In genomic region chr8:84202466-84202865, GRCm38 (mm10) we compare ENCODE assay signal across 8 mouse cellular contexts. TPM values are rescaled to one million over a fixed set of nuclear protein-coding genes. Genes with fewer than 3 reads are reported as not detected.
DNase-seq lines count a peak whose midpoint lies in the region; ATAC-seq and TF ChIP-seq lines count a peak whose summit lies in the region.

No protein-coding gene starts in this region.

- ATAC-seq in kidney, embryonic 16.5 days (ENCODE audit: low FRiP score, low TSS enrichment), result no peak
- no peak for ATAC-seq in activated CD4-positive, CD25-positive, alpha-beta regulatory T cell, adult 4 months

- 18% methylated on average over 9 of the region's 9 CpGs for WGBS in bone marrow, adult 2 months
- 79% methylated on average over 9 of the region's 9 CpGs for WGBS in heart, embryonic 10.5 days
- WGBS in kidney, embryonic 16.5 days, result 64% methylated on average over 9 of the region's 9 CpGs

- H3K4me3 ChIP-seq in bone marrow, adult 2 months (replicated peaks; ENCODE audit: control insufficient read depth, low read depth, low read length), result peak overlapping the region; percentile 74
- peak overlapping the region; percentile 86 for H3K4me3 ChIP-seq in heart, embryonic 10.5 days
- peak overlapping the region; percentile 75 for H3K4me3 ChIP-seq in kidney, embryonic 16.5 days (ENCODE audit: low read length)

- no peak for TF ChIP-seq CTCF in bone marrow, adult 2 months (IDR thresholded peaks at IDR 0.05; ENCODE audit: control insufficient read depth, insufficient read depth, low read length)

- peak overlapping the region; percentile 78 for H3K4me2 ChIP-seq in kidney, embryonic 16.5 days (replicated peaks; ENCODE audit: low read depth, low read length)

- H3K27ac ChIP-seq in bone marrow, adult 2 months (ENCODE audit: control insufficient read depth, insufficient read depth, low read depth, low read length, poor library complexity), result peak overlapping the region; percentile 94
- peak overlapping the region; percentile 98 for H3K27ac ChIP-seq in heart, embryonic 10.5 days
- peak overlapping the region; percentile 99 for H3K27ac ChIP-seq in kidney, embryonic 16.5 days (ENCODE audit: low read length)

- DNase-seq in left cerebral cortex, adult 18-20 months (ENCODE audit: low spot score in 2 of 2), result peak; percentile 70 to 73
- no peak for DNase-seq in left cerebral cortex, postnatal 14 days (ENCODE audit: low spot score in 2 of 2)
- DNase-seq in heart, embryonic 10.5 days (ENCODE audit: low spot score), result no peak
- DNase-seq in lung, postnatal 25 days (ENCODE audit: low spot score), result peak; percentile 86
- peak; percentile 65 to 69 for DNase-seq in urinary bladder, postnatal 4 days (ENCODE audit: low spot score in 2 of 2)

- peaks cover 11% of the 10 kb centered on the region for H3K4me1 ChIP-seq in bone marrow, adult 2 months (ENCODE audit: control insufficient read depth, insufficient read depth, low read length)
- peaks cover 72% of the 10 kb centered on the region for H3K4me1 ChIP-seq in heart, embryonic 10.5 days
- peaks cover 69% of the 10 kb centered on the region for H3K4me1 ChIP-seq in kidney, embryonic 16.5 days (ENCODE audit: insufficient read depth, low read length)

- peak overlapping the region; percentile 92 for H3K9ac ChIP-seq in kidney, embryonic 16.5 days (replicated peaks; ENCODE audit: low read length)

- no peaks in the 10 kb centered on the region for H3K27me3 ChIP-seq in heart, embryonic 10.5 days (ENCODE audit: insufficient read depth, poor library complexity, severe bottlenecking)
- no peaks in the 10 kb centered on the region for H3K27me3 ChIP-seq in kidney, embryonic 16.5 days (ENCODE audit: insufficient read depth, low read length)

- TF ChIP-seq POLR2A in bone marrow, adult 2 months (IDR thresholded peaks at IDR 0.05; ENCODE audit: borderline replicate concordance, control insufficient read depth, low read depth, low read length), result peak; percentile 56; the same call in 1 of the 2 replicates

- peaks cover 26% of the 10 kb centered on the region for H3K36me3 ChIP-seq in heart, embryonic 10.5 days
- peaks cover 10% of the 10 kb centered on the region; the same call in 1 of the 2 replicates for H3K36me3 ChIP-seq in kidney, embryonic 16.5 days (ENCODE audit: insufficient read depth, low read length)

- no peaks in the 10 kb centered on the region for H3K9me3 ChIP-seq in heart, embryonic 10.5 days
- H3K9me3 ChIP-seq in kidney, embryonic 16.5 days (ENCODE audit: low read length), result no peaks in the 10 kb centered on the region

- intact Hi-C loops in left cerebral cortex, postnatal 14 days (cut with DNase I), result no loop called here

RNA-seq across cellular contexts. Expression of gene Nanos3, which starts 17.4 kb away (rescaled TPM):
- total RNA-seq in left cerebral cortex, adult 18-20 months (2021), result 1 to 10 TPM in 1 of 2 experiments, under 1 TPM in 1; 0.70 to 2.0 TPM
- 1 to 10 TPM; 2.7 to 4.6 TPM for total RNA-seq in left cerebral cortex, postnatal 14 days (2021)
- 3.0 TPM in 1 of 2 replicates, not detected in the other for polyA plus RNA-seq in bone marrow, adult 2 months (2011; ENCODE audit: insufficient read depth, insufficient read length, low replicate concordance, missing spikeins)
- 1.2 and 2.3 TPM in 2 replicates for polyA plus RNA-seq in heart, embryonic 10.5 days (2016; fragmentation: Nextera tagmentation; extraction: Ambion mirVana)
- polyA plus RNA-seq in kidney, embryonic 16.5 days (2015; fragmentation: Nextera tagmentation; extraction: Ambion mirVana), result 2.6 and 3.1 TPM in 2 replicates
- 1 to 10 TPM in 1 of 2 experiments, not detected in 1; 1.1 TPM for polyA plus RNA-seq in activated CD4-positive, CD25-positive, alpha-beta regulatory T cell, adult 4 months (2017; shearing (Covaris generic))

RNA-seq across cellular contexts. Expression of gene Zswim4, which starts 34.4 kb away (rescaled TPM):
- total RNA-seq in left cerebral cortex, adult 18-20 months (2021), result 10 to 100 TPM; 16.8 to 19.1 TPM
- 10 to 100 TPM; 14.1 to 15.0 TPM for total RNA-seq in left cerebral cortex, postnatal 14 days (2021)
- 2.0 and 4.0 TPM in 2 replicates for polyA plus RNA-seq in bone marrow, adult 2 months (2011; ENCODE audit: insufficient read depth, insufficient read length, low replicate concordance, missing spikeins)
- 14.4 and 17.5 TPM in 2 replicates for polyA plus RNA-seq in heart, embryonic 10.5 days (2016; fragmentation: Nextera tagmentation; extraction: Ambion mirVana)
- polyA plus RNA-seq in kidney, embryonic 16.5 days (2015; fragmentation: Nextera tagmentation; extraction: Ambion mirVana), result 18.3 and 18.5 TPM in 2 replicates
- polyA plus RNA-seq in activated CD4-positive, CD25-positive, alpha-beta regulatory T cell, adult 4 months (2017; shearing (Covaris generic)), result 1 to 10 TPM; 3.1 to 5.5 TPM

RNA-seq across cellular contexts. Expression of gene D8Ertd738e, which starts 47.1 kb away (rescaled TPM):
- 100 to 1,000 TPM; 136 to 146 TPM for total RNA-seq in left cerebral cortex, adult 18-20 months (2021)
- total RNA-seq in left cerebral cortex, postnatal 14 days (2021), result 100 to 1,000 TPM; 140 to 144 TPM
- 101 and 196 TPM in 2 replicates for polyA plus RNA-seq in bone marrow, adult 2 months (2011; ENCODE audit: insufficient read depth, insufficient read length, low replicate concordance, missing spikeins)
- 353 and 374 TPM in 2 replicates for polyA plus RNA-seq in heart, embryonic 10.5 days (2016; fragmentation: Nextera tagmentation; extraction: Ambion mirVana)
- polyA plus RNA-seq in kidney, embryonic 16.5 days (2015; fragmentation: Nextera tagmentation; extraction: Ambion mirVana), result 321 and 330 TPM in 2 replicates
- polyA plus RNA-seq in activated CD4-positive, CD25-positive, alpha-beta regulatory T cell, adult 4 months (2017; shearing (Covaris generic)), result 100 to 1,000 TPM; 382 to 385 TPM

RNA-seq across cellular contexts. Expression of gene 4930432K21Rik, which starts 54.6 kb away (rescaled TPM):
- 1 to 10 TPM; 2.0 to 3.1 TPM for total RNA-seq in left cerebral cortex, adult 18-20 months (2021)
- 1 to 10 TPM; 1.5 to 3.5 TPM for total RNA-seq in left cerebral cortex, postnatal 14 days (2021)
- not detected in 2 replicates for polyA plus RNA-seq in bone marrow, adult 2 months (2011; ENCODE audit: insufficient read depth, insufficient read length, low replicate concordance, missing spikeins)
- 0.79 and 1.5 TPM in 2 replicates for polyA plus RNA-seq in heart, embryonic 10.5 days (2016; fragmentation: Nextera tagmentation; extraction: Ambion mirVana)
- polyA plus RNA-seq in kidney, embryonic 16.5 days (2015; fragmentation: Nextera tagmentation; extraction: Ambion mirVana), result 1.7 and 1.9 TPM in 2 replicates
- 1 to 10 TPM in 1 of 2 experiments, under 1 TPM in 1; 0.40 to 1.2 TPM for polyA plus RNA-seq in activated CD4-positive, CD25-positive, alpha-beta regulatory T cell, adult 4 months (2017; shearing (Covaris generic))

RNA-seq across cellular contexts. Expression of gene Mri1, which starts 54.7 kb away (rescaled TPM):
- 10 to 100 TPM; 13.2 to 15.6 TPM for total RNA-seq in left cerebral cortex, adult 18-20 months (2021)
- total RNA-seq in left cerebral cortex, postnatal 14 days (2021), result 10 to 100 TPM; 18.4 to 21.8 TPM
- polyA plus RNA-seq in bone marrow, adult 2 months (2011; ENCODE audit: insufficient read depth, insufficient read length, low replicate concordance, missing spikeins), result 11.1 and 26.0 TPM in 2 replicates
- polyA plus RNA-seq in heart, embryonic 10.5 days (2016; fragmentation: Nextera tagmentation; extraction: Ambion mirVana), result 60.5 and 74.9 TPM in 2 replicates
- 70.1 and 71.1 TPM in 2 replicates for polyA plus RNA-seq in kidney, embryonic 16.5 days (2015; fragmentation: Nextera tagmentation; extraction: Ambion mirVana)
- 10 to 100 TPM; 38.1 to 39.4 TPM for polyA plus RNA-seq in activated CD4-positive, CD25-positive, alpha-beta regulatory T cell, adult 4 months (2017; shearing (Covaris generic))

Comparison
In these comparisons a context has a peak if more than half of its experiments do, and no peak if none do; other contexts are left out.
1. DNase-seq: peak in left cerebral cortex, adult 18-20 months (2 of 2), lung, postnatal 25 days (single experiment) and urinary bladder, postnatal 4 days (2 of 2); none in left cerebral cortex, postnatal 14 days (0 of 2) and heart, embryonic 10.5 days (single experiment).
2. Peak in every context shown above with its lines, with median percentiles within 50 percentile points of each other: H3K27ac ChIP-seq and H3K4me3 ChIP-seq.